Mouse (Mus musculus): Measurements from ENCODE around the gene Wdr37.
"Not testable (repeated sequence)": the region's sequence is repeated elsewhere in the genome, so short reads cannot be mapped to it uniquely, and the experiment has no call there.

The Wdr37 gene

GRCm38 (mm10) chr13:8871314-8871962 is at the start of gene Wdr37:
Wdr37 (minus strand) TSS chr13:8871909.
- peak; percentile 13 for DNase-seq (ENCODE audit: low read depth, low spot score)

- DNase-seq (ENCODE audit: low read depth, low spot score), result not testable (repeated sequence)
Observed at GRCm38 (mm10) chr13:8913890-8914289, 42.2 kb upstream of the Wdr37 start.

- DNase-seq (ENCODE audit: low read depth, low spot score), result not testable (repeated sequence)
Observed at GRCm38 (mm10) chr13:8905986-8906385, 34.3 kb upstream of the Wdr37 start.

- DNase-seq (ENCODE audit: low read depth, low spot score), result peak; percentile 63
Observed at GRCm38 (mm10) chr13:8888603-8889002, 16.9 kb upstream of the Wdr37 start.

GRCm38 (mm10) chr13:8886185-8886560 is 14.5 kb upstream of the Wdr37 start:
- DNase-seq (ENCODE audit: low read depth, low spot score), result no peak

- peak; percentile 97 for DNase-seq (ENCODE audit: low read depth, low spot score)
Observed at GRCm38 (mm10) chr13:8885445-8886184, 13.9 kb upstream of the Wdr37 start, which contains the start of gene Idi1. Idi1 (plus strand) TSS chr13:8885501.

- not testable (repeated sequence) for DNase-seq (ENCODE audit: low read depth, low spot score)
Observed at GRCm38 (mm10) chr13:8883870-8884269, 12.2 kb upstream of the Wdr37 start.

GRCm38 (mm10) chr13:8881611-8882010 is 9.9 kb upstream of the Wdr37 start:
- DNase-seq (ENCODE audit: low read depth, low spot score), result no peak

GRCm38 (mm10) chr13:8873776-8874175 is 2.1 kb upstream of the Wdr37 start:
- DNase-seq (ENCODE audit: low read depth, low spot score), result no peak

- DNase-seq (ENCODE audit: low read depth, low spot score), result peak; percentile 91
Observed at GRCm38 (mm10) chr13:8870510-8871313, 997 bp downstream of the Wdr37 start.

GRCm38 (mm10) chr13:8870160-8870509 is 1.6 kb downstream of the Wdr37 start:
- peak; percentile 75 for DNase-seq (ENCODE audit: low read depth, low spot score)

- DNase-seq (ENCODE audit: low read depth, low spot score), result peak; percentile 32
Observed at GRCm38 (mm10) chr13:8869578-8870157, 2.0 kb downstream of the Wdr37 start.

GRCm38 (mm10) chr13:8866612-8867011 is 5.1 kb downstream of the Wdr37 start:
- no peak for DNase-seq (ENCODE audit: low read depth, low spot score)

- DNase-seq (ENCODE audit: low read depth, low spot score), result no peak
Observed at GRCm38 (mm10) chr13:8864990-8865389, 6.7 kb downstream of the Wdr37 start.

GRCm38 (mm10) chr13:8860861-8861260 is 10.8 kb downstream of the Wdr37 start:
- DNase-seq (ENCODE audit: low read depth, low spot score), result no peak

- DNase-seq (ENCODE audit: low read depth, low spot score), result no peak
Observed at GRCm38 (mm10) chr13:8858453-8858852, 13.3 kb downstream of the Wdr37 start.

- no peak for DNase-seq (ENCODE audit: low read depth, low spot score)
Observed at GRCm38 (mm10) chr13:8854769-8855168, 16.9 kb downstream of the Wdr37 start.

- DNase-seq (ENCODE audit: low read depth, low spot score), result no peak
Observed at GRCm38 (mm10) chr13:8853424-8853823, 18.3 kb downstream of the Wdr37 start.

GRCm38 (mm10) chr13:8849311-8849710 is 22.4 kb downstream of the Wdr37 start:
- DNase-seq (ENCODE audit: low read depth, low spot score), result no peak

- DNase-seq (ENCODE audit: low read depth, low spot score), result peak; percentile 46
Observed at GRCm38 (mm10) chr13:8847702-8848101, 24.0 kb downstream of the Wdr37 start.

GRCm38 (mm10) chr13:8842273-8842672 is 29.4 kb downstream of the Wdr37 start:
- no peak for DNase-seq (ENCODE audit: low read depth, low spot score)

- not testable (repeated sequence) for DNase-seq (ENCODE audit: low read depth, low spot score)
Observed at GRCm38 (mm10) chr13:8841846-8842245, 29.9 kb downstream of the Wdr37 start.
